Mouse (Mus musculus): Measurements from ENCODE around the gene Hoxb8. TPM values are rescaled to one million over a fixed set of nuclear protein-coding genes. Genes with fewer than 3 reads are reported as not detected.

Hoxb8 gene
- total and polyA plus RNA-seq, 2 experiments, result 0.04 TPM; not detected in 1

DNA sequence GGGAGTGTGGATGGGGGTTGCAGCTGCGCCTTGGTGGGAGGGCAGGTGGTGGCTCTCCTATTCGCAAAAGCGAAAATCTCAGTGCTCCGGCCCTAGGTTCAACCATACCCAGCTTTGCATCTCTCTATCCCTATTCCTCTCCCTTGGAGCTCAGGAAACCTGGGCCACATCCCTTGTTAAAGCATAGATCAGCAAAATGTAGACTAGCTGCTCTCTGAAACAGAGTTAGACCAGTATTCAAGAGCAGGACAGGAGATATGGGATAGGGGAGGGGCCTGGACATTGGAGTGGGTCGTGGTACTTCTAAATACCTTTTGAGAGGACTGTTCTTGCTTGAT is 33.6 kb downstream of the Hoxb8 start:
- peak overlapping the region; percentile 60 for H3K9ac ChIP-seq (ENCODE audit: low read depth, low read length)

DNA sequence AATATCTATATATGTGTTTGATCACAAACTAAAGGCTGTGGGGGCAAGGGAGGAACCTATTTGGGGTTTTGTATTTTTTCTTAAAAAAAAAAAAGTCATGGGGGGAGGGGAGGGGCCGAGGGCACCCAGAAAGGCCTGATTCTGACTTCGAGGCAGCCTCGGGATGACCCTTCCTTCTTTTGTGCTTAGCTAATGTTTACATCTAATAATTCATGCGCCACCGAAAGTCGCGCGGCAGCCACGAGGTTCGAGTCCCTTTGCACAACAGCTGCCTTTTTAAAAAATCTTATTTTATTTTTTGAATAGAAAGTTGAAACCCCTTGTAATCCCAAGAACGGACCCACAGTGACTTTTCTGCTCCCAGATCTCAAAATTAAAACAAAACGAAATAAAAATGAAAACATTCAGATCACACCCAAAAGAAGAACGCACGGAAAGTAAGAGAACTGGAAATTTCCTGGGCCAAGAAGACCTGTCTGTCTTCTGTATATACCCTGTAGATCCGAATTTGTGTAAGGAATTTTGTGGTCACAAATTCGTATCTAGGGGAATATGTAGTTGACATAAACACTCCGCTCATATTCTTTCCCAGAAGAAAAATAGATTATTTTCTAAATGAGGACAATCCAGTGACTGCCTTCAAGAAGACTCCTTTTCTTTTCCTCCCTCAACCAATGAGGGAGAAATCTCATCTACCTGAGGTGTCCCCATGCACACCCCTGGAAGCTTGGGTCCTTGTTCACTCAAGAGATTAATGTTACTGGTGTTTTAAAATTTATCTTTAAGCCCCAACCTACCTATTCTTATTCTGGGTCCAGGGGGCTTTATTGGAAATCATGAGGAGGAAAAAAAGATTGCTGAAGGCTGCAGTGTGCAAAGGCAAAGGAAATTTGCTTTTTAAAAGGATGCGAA is 35.2 kb downstream of the Hoxb8 start:
- Histone ChIP-seq H3K27me3 (ENCODE audit: control insufficient read depth, insufficient read depth, low read length) (peaks cover 14% of the 10 kb centered on the region), H3K4me1 (ENCODE audit: control insufficient read depth, insufficient read depth, low read length) (no peaks in the 10 kb centered on the region), H3K4me3 (ENCODE audit: insufficient read depth, low read depth, low read length) (no peak overlapping the region), H3K79me2 (ENCODE audit: control insufficient read depth, insufficient read depth, low read length) (peaks cover 3% of the 10 kb centered on the region; the same call in 1 of the 2 replicates), H3K9ac (ENCODE audit: low read depth, low read length) (no peak overlapping the region), H3K36me3 (ENCODE audit: control insufficient read depth, insufficient read depth, low read length) (no peaks in the 10 kb centered on the region; the same call in 1 of the 2 replicates), H3K27ac (replicated peaks; ENCODE audit: insufficient read depth, low read depth, low read length) (no peak overlapping the region)
- TF ChIP-seq POLR2A (IDR thresholded peaks at IDR 0.05; ENCODE audit: extremely low read depth, insufficient read depth, low read length) (no peak), CTCF (IDR thresholded peaks at IDR 0.05; ENCODE audit: low read depth, low read length) (no peak)
- WGBS, result 23% methylated on average over 18 of the region's 18 CpGs
- no peak for DNase-seq (ENCODE audit: extremely low read depth, low read depth, low spot score)

More for the DNA sequence above, 33.6 kb downstream of the Hoxb8 start:
- Histone ChIP-seq H3K27ac (replicated peaks; ENCODE audit: insufficient read depth, low read depth, low read length) (peak overlapping the region; percentile 62), H3K4me3 (ENCODE audit: insufficient read depth, low read depth, low read length) (peak overlapping the region; percentile 58), H3K36me3 (ENCODE audit: control insufficient read depth, insufficient read depth, low read length) (no peaks in the 10 kb centered on the region), H3K79me2 (ENCODE audit: control insufficient read depth, insufficient read depth, low read length) (peaks cover 3% of the 10 kb centered on the region; the same call in 1 of the 2 replicates), H3K4me1 (ENCODE audit: control insufficient read depth, insufficient read depth, low read length) (0 out of 2 replicates have a peak, but pooled peaks cover 5% of the 10 kb centered on the region), H3K27me3 (ENCODE audit: control insufficient read depth, insufficient read depth, low read length) (peaks cover 14% of the 10 kb centered on the region)
- TF ChIP-seq CTCF (IDR thresholded peaks at IDR 0.05; ENCODE audit: low read depth, low read length) (no peak), POLR2A (IDR thresholded peaks at IDR 0.05; ENCODE audit: extremely low read depth, insufficient read depth, low read length) (no peak)
- 9% methylated on average over 5 of the region's 5 CpGs for WGBS
- DNase-seq (ENCODE audit: extremely low read depth, low read depth, low spot score), result no peak

DNA sequence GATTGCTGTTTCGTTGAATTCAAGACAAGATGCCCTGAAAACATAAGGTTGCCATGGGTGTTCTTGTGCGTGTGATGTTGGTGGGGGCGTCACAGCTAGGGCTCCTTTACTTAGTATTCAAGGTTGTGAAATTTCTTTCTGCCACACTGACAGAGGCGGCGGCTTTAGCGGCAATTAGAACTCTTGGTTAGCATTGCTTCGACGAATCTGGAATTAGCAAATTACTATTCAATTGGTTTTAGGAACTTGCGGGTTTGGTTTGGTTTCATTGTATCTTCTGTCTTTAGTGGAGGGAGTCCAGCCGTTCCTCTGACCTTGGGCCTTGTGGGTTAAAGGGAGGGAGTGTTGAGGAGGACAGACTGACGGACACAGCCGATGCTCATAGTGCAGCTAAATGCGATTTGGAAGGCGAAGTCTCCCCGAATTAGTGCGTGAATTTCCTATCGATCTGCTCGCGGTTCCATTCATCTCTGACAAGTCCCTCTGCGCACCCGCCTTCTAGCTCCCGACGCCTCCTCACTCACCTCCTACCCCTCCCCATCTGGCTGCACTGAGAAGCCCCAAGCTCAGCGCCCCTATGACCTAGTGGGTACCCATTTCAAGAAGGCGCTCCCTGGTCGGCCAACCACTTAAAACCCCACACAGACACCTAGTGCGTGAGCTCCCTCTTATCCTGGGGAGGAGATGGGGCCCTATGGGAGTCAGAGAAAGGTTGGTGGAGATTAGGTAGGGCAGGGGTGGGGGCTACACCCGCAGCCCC is 36.1 kb downstream of the Hoxb8 start, which contains the start of gene Hoxb4:
Gene Hoxb4, plus strand, starts transcription at position 660 of the 760 bp plus-strand sequence.
- WGBS, result 9% methylated on average over 28 of the region's 28 CpGs
- peak within 1 kb of the TSS; percentile 89 for H3K4me3 ChIP-seq (ENCODE audit: insufficient read depth, low read depth, low read length)
- H3K79me2 ChIP-seq (ENCODE audit: control insufficient read depth, insufficient read depth, low read length), result peaks cover 3% of the 10 kb centered on the region; the same call in 1 of the 2 replicates
- H3K27me3 ChIP-seq (ENCODE audit: control insufficient read depth, insufficient read depth, low read length), result peaks cover 14% of the 10 kb centered on the region
- no peak for TF ChIP-seq POLR2A (IDR thresholded peaks at IDR 0.05; ENCODE audit: extremely low read depth, insufficient read depth, low read length)
- no peak for TF ChIP-seq CTCF (IDR thresholded peaks at IDR 0.05; ENCODE audit: low read depth, low read length)
- no peaks in the 10 kb centered on the region; the same call in 1 of the 2 replicates for H3K36me3 ChIP-seq (ENCODE audit: control insufficient read depth, insufficient read depth, low read length)
- H3K27ac ChIP-seq (replicated peaks; ENCODE audit: insufficient read depth, low read depth, low read length), result peak within 1 kb of the TSS; percentile 80
- peak within 1 kb of the TSS; percentile 90 for H3K9ac ChIP-seq (ENCODE audit: low read depth, low read length)
- no peaks in the 10 kb centered on the region for H3K4me1 ChIP-seq (ENCODE audit: control insufficient read depth, insufficient read depth, low read length)
- no peak for DNase-seq (ENCODE audit: extremely low read depth, low read depth, low spot score)

DNA sequence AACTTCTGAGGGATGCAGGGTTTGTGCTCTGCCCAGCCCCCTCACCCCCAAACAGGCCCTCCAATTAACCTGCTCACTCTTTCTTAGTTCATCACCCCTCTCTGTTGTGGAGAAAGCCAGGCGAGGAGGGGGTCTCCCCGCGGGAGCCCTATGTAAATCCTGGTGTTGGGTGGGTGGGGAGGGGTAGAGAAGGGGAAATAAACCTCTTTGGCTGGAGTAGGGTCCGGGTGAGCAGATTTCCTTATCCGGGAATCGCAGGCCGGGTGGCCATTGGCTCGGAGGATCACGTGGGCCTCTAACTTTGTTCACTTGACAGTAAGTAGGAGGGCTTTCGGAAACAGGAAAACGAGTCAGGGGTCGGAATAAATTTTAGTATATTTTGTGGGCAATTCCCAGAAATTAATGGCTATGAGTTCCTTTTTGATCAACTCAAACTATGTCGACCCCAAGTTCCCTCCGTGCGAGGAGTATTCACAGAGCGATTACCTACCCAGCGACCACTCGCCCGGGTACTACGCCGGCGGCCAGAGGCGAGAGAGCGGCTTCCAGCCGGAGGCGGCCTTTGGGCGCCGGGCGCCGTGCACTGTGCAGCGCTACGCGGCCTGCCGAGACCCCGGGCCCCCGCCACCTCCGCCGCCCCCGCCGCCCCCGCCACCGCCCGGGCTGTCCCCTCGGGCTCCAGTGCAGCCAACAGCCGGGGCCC is 36.8 kb downstream of the Hoxb8 start:
- DNase-seq (ENCODE audit: extremely low read depth, low read depth, low spot score), result no peak
- Histone ChIP-seq H3K27ac (replicated peaks; ENCODE audit: insufficient read depth, low read depth, low read length) (peak overlapping the region; percentile 80), H3K9ac (ENCODE audit: low read depth, low read length) (peak overlapping the region; percentile 90), H3K36me3 (ENCODE audit: control insufficient read depth, insufficient read depth, low read length) (no peaks in the 10 kb centered on the region; the same call in 1 of the 2 replicates), H3K79me2 (ENCODE audit: control insufficient read depth, insufficient read depth, low read length) (peaks cover 3% of the 10 kb centered on the region; the same call in 1 of the 2 replicates), H3K4me3 (ENCODE audit: insufficient read depth, low read depth, low read length) (peak overlapping the region; percentile 89), H3K27me3 (ENCODE audit: control insufficient read depth, insufficient read depth, low read length) (peaks cover 14% of the 10 kb centered on the region), H3K4me1 (ENCODE audit: control insufficient read depth, insufficient read depth, low read length) (no peaks in the 10 kb centered on the region)
- TF ChIP-seq CTCF (IDR thresholded peaks at IDR 0.05; ENCODE audit: low read depth, low read length) (no peak), POLR2A (IDR thresholded peaks at IDR 0.05; ENCODE audit: extremely low read depth, insufficient read depth, low read length) (no peak)
- WGBS, result 3% methylated on average over 45 of the region's 45 CpGs

Measured in liver, adult 2 months (tissue).